Comparison of ENCODE assay signal across 8 mouse cellular contexts in genomic region chr12:54316980-54317471, GRCm38 (mm10).
A peak's percentile ranks its signal among the peaks of the same experiment; 100 is the strongest.
DNase-seq lines count a peak whose midpoint lies in the region; ATAC-seq and TF ChIP-seq lines count a peak whose summit lies in the region.

No protein-coding gene starts in this region.

- H3K9me3 ChIP-seq in heart, embryonic 12.5 days (replicated peaks) = peaks cover 12% of the 10 kb centered on the region

- ATAC-seq in CD4-positive, CD25-positive, alpha-beta regulatory T cell, adult 4 months = peak; percentile 65
- peak; percentile 54; the same call in 1 of the 2 replicates for ATAC-seq in heart, embryonic 12.5 days (ENCODE audit: insufficient number of reproducible peaks, low FRiP score)
- no peak for ATAC-seq in frontal cortex, adult (ENCODE audit: low TSS enrichment)

- peaks cover 25% of the 10 kb centered on the region for H3K4me1 ChIP-seq in heart, embryonic 12.5 days (replicated peaks)

- under 1% methylated on average over 16 of the region's 16 CpGs for WGBS in heart, embryonic 12.5 days

- peak overlapping the region; percentile 65 for H3K4me2 ChIP-seq in heart, embryonic 12.5 days

- H3K9ac ChIP-seq in heart, embryonic 12.5 days = peak overlapping the region; percentile 47

- intact Hi-C loops in left cerebral cortex, adult 2 months (cut with DNase I) = no loop called here

- no peaks in the 10 kb centered on the region for H3K36me3 ChIP-seq in heart, embryonic 12.5 days

- H3K27ac ChIP-seq in heart, embryonic 12.5 days (ENCODE audit: poor library complexity, severe bottlenecking) = no peak overlapping the region
- no peak overlapping the region for H3K27ac ChIP-seq in left cerebral cortex, adult 2 months

- no peaks in the 10 kb centered on the region for H3K27me3 ChIP-seq in heart, embryonic 12.5 days (replicated peaks)

- TF ChIP-seq CTCF in left cerebral cortex, adult 2 months (IDR thresholded peaks at IDR 0.05) = no peak

- peak overlapping the region; percentile 20 for H3K4me3 ChIP-seq in heart, embryonic 12.5 days
- H3K4me3 ChIP-seq in left cerebral cortex, adult 2 months = no peak overlapping the region

- DNase-seq in MEL-GATA-1-ER (ENCODE audit: extremely low read depth, low read depth) (peak; percentile 47), liver (peak; percentile 17)
- peak; percentile 35 for DNase-seq in retina, postnatal 1 day
- DNase-seq in left cerebral cortex, adult 2 months (ENCODE audit: extremely low spot score in 1 of 2, low spot score in 2 of 2) = no peak
- no peak for DNase-seq in frontal cortex, postnatal 14 days (ENCODE audit: low spot score in 2 of 2)

Comparison
In these comparisons a context has a peak if more than half of its experiments do, and no peak if none do; other contexts are left out.
1. DNase-seq: peak in MEL-GATA-1-ER (single experiment), liver (single experiment) and retina, postnatal 1 day (single experiment); none in left cerebral cortex, adult 2 months (0 of 2) and frontal cortex, postnatal 14 days (0 of 2).